Mouse (Mus musculus): ENCODE measurements around the gene Siva1. TPM values are rescaled to one million over a fixed set of nuclear protein-coding genes. Genes with fewer than 3 reads are reported as not detected.
A peak's percentile ranks its signal among the peaks of the same experiment; 100 is the strongest.

Siva1 gene
- polyA plus RNA-seq, 1 experiment from 2014 or later = 274 TPM

GRCm38 (mm10) chr12:112679027-112679996 is 34.8 kb downstream of the Siva1 start:
- Histone ChIP-seq H3K4me1 (ENCODE audit: control insufficient read depth, insufficient read depth, low read length) (peaks cover 33% of the 10 kb centered on the region), H3K9me3 (ENCODE audit: control insufficient read depth, low read depth, low read length) (no peaks in the 10 kb centered on the region), H3K27ac (ENCODE audit: low read length) (peak overlapping the region; percentile 95), H3K27me3 (ENCODE audit: control insufficient read depth, insufficient read depth, low read length) (no peaks in the 10 kb centered on the region), H3K4me2 (replicated peaks; ENCODE audit: low read depth, low read length) (peak overlapping the region; percentile 94), H3K36me3 (ENCODE audit: control insufficient read depth, insufficient read depth, low read length) (no peaks in the 10 kb centered on the region; the same call in 1 of the 2 replicates), H3K4me3 (ENCODE audit: low read depth, low read length) (peak overlapping the region; percentile 71), H3K9ac (replicated peaks; ENCODE audit: low read depth, low read length) (peak overlapping the region; percentile 52)
- peak; percentile 68 for ATAC-seq (ENCODE audit: insufficient number of reproducible peaks, insufficient read depth, low FRiP score, low read depth)
- WGBS = 4% methylated on average over 75 of the region's 87 CpGs

DNA sequence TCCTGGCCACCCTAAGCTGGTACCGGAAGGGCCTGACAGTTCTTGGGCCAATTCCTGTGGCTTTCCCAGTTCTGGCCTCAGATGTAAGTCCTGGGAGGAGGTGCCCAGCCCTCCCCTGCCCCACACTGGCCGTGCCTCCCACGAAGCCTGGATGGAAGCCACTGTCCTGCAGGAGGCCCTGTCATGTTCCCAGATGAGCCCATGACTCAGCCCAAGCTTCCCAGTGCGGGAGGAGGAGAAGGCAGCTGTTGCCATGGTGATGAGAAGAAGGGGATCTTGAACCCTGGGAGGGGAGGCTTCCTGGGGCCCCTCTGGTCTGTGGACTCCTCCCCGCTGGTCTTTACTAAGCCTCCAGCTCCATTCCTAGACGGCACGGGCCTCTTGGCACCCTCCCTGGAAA is 38.9 kb downstream of the Siva1 start:
- no peak overlapping the region for H3K9ac ChIP-seq (replicated peaks; ENCODE audit: low read depth, low read length)
- H3K27me3 ChIP-seq (ENCODE audit: control insufficient read depth, insufficient read depth, low read length) = no peaks in the 10 kb centered on the region
- H3K9me3 ChIP-seq (ENCODE audit: control insufficient read depth, low read depth, low read length) = no peaks in the 10 kb centered on the region
- no peaks in the 10 kb centered on the region; the same call in 1 of the 2 replicates for H3K36me3 ChIP-seq (ENCODE audit: control insufficient read depth, insufficient read depth, low read length)
- no peak overlapping the region for H3K4me2 ChIP-seq (replicated peaks; ENCODE audit: low read depth, low read length)
- no peak overlapping the region for H3K27ac ChIP-seq (ENCODE audit: low read length)
- no peak overlapping the region for H3K4me3 ChIP-seq (ENCODE audit: low read depth, low read length)
- H3K4me1 ChIP-seq (ENCODE audit: control insufficient read depth, insufficient read depth, low read length) = peaks cover 10% of the 10 kb centered on the region
- WGBS = 53% methylated on average over 7 of the region's 7 CpGs
- no peak for ATAC-seq (ENCODE audit: insufficient number of reproducible peaks, insufficient read depth, low FRiP score, low read depth)

- WGBS = 45% methylated on average over 15 of the region's 15 CpGs
- ATAC-seq (ENCODE audit: insufficient number of reproducible peaks, insufficient read depth, low FRiP score, low read depth) = no peak
- no peak overlapping the region for H3K9ac ChIP-seq (replicated peaks; ENCODE audit: low read depth, low read length)
These were observed 44.0 kb downstream of the Siva1 start for GRCm38 (mm10) chr12:112688458-112688857.

DNA sequence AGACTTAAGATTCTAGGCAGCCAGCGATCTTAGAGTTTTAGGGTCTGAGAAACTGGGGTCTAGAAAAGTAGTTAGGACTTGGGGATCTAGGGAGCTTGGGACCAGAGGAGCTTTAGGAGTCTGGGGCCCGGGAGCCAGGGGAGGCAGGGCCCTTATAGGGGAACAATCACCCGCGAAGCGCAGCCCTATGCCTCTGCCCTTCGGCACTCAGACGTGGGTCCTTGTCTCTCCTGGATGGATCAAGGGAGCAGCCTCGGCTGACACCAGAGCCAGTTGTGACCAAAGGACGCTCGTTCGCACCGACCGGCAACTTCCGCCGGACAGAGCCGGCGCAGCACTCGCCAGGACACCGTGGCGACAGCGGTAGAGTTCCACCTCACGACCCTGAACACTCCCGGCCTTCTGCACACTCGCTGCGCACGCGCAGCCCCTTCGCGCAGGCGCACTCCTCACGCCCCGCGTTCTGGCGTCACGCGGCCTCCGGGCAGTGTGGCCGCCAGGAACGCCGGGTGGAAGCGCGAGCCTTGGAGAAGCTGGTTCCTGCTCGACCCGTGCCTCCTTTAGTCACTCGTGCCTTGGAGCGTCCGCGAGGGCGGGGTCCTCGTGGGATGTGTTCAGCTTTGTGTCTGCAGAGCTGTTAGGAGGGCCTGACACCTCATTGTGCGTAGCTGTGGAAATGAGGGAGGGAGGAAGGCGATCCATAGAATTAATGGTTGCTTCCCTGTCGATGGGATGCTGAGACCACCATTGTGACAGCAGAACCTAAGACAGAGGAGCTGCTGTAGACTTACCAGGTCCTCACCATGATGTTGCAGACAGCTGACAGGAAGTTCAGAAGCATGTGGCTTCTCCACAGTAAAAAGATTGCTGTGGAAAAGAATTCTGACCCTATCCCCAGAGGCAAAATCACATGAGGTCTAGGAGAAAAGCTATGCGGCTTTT is 49.0 kb downstream of the Siva1 start:
- Histone ChIP-seq H3K4me3 (ENCODE audit: low read depth, low read length) (peak overlapping the region; percentile 65), H3K36me3 (ENCODE audit: control insufficient read depth, insufficient read depth, low read length) (no peaks in the 10 kb centered on the region), H3K4me2 (replicated peaks; ENCODE audit: low read depth, low read length) (peak overlapping the region; percentile 87), H3K4me1 (ENCODE audit: control insufficient read depth, insufficient read depth, low read length) (peaks cover 11% of the 10 kb centered on the region), H3K9ac (replicated peaks; ENCODE audit: low read depth, low read length) (peak overlapping the region; percentile 80), H3K27ac (ENCODE audit: low read length) (peak overlapping the region; percentile 78), H3K27me3 (ENCODE audit: control insufficient read depth, insufficient read depth, low read length) (no peaks in the 10 kb centered on the region), H3K9me3 (ENCODE audit: control insufficient read depth, low read depth, low read length) (no peaks in the 10 kb centered on the region)
- ATAC-seq (ENCODE audit: insufficient number of reproducible peaks, insufficient read depth, low FRiP score, low read depth) = peak; percentile 94
- WGBS = 3% methylated on average over 54 of the region's 54 CpGs

More at GRCm38 (mm10) chr12:112688458-112688857, 44.0 kb downstream of the Siva1 start:
- H3K27ac ChIP-seq (ENCODE audit: low read length) = no peak overlapping the region
- H3K27me3 ChIP-seq (ENCODE audit: control insufficient read depth, insufficient read depth, low read length) = no peaks in the 10 kb centered on the region
- no peak overlapping the region for H3K4me3 ChIP-seq (ENCODE audit: low read depth, low read length)
- no peak overlapping the region for H3K4me2 ChIP-seq (replicated peaks; ENCODE audit: low read depth, low read length)
- no peaks in the 10 kb centered on the region for H3K36me3 ChIP-seq (ENCODE audit: control insufficient read depth, insufficient read depth, low read length)
- H3K9me3 ChIP-seq (ENCODE audit: control insufficient read depth, low read depth, low read length) = no peaks in the 10 kb centered on the region
- peaks cover 7% of the 10 kb centered on the region for H3K4me1 ChIP-seq (ENCODE audit: control insufficient read depth, insufficient read depth, low read length)

- H3K36me3 ChIP-seq (ENCODE audit: control insufficient read depth, insufficient read depth, low read length) = no peaks in the 10 kb centered on the region
- peak overlapping the region; percentile 87 for H3K4me2 ChIP-seq (replicated peaks; ENCODE audit: low read depth, low read length)
- H3K4me1 ChIP-seq (ENCODE audit: control insufficient read depth, insufficient read depth, low read length) = peaks cover 11% of the 10 kb centered on the region
- 83% methylated on average over 10 of the region's 10 CpGs for WGBS
- no peak overlapping the region for H3K4me3 ChIP-seq (ENCODE audit: low read depth, low read length)
- no peak for ATAC-seq (ENCODE audit: insufficient number of reproducible peaks, insufficient read depth, low FRiP score, low read depth)
- no peaks in the 10 kb centered on the region for H3K27me3 ChIP-seq (ENCODE audit: control insufficient read depth, insufficient read depth, low read length)
- no peaks in the 10 kb centered on the region for H3K9me3 ChIP-seq (ENCODE audit: control insufficient read depth, low read depth, low read length)
- peak overlapping the region; percentile 80 for H3K9ac ChIP-seq (replicated peaks; ENCODE audit: low read depth, low read length)
- peak overlapping the region; percentile 78; the same call in 1 of the 2 replicates for H3K27ac ChIP-seq (ENCODE audit: low read length)
These were observed 49.6 kb downstream of the Siva1 start for GRCm38 (mm10) chr12:112694127-112694475.

DNA sequence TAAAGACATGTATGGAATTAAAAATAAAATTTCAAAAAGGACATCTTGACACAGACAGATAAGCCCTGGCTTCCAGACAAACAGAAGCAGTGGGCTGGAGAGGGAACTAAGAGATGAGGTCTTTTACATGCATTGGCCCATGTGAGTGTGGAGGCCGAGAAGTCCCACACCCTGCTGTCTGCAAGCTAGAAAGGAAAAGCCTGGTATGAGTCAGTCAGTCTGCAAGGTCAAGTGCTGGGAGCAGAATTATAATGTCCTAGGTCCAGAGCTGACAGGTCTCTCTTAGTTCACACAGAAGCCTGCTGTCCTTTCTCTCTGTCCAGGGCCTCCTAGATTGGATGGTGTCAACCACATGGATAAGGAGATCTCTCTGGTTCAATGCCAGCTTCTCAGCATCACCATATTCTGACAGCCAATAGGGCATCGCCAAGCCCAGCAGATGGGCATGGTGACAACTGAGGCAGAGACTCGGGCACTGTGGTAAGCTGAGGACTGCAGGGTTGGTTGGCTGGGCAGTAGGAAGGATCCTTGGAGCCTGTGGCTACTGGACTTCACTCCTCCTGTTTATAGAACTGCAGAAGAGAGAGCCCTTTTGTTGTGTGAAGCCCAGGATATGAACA is 52.4 kb downstream of the Siva1 start:
- H3K4me3 ChIP-seq (ENCODE audit: low read depth, low read length) = no peak overlapping the region
- 79% methylated on average over 3 of the region's 3 CpGs for WGBS
- no peak overlapping the region for H3K27ac ChIP-seq (ENCODE audit: low read length)
- no peak for ATAC-seq (ENCODE audit: insufficient number of reproducible peaks, insufficient read depth, low FRiP score, low read depth)
- no peaks in the 10 kb centered on the region for H3K9me3 ChIP-seq (ENCODE audit: control insufficient read depth, low read depth, low read length)
- no peaks in the 10 kb centered on the region for H3K36me3 ChIP-seq (ENCODE audit: control insufficient read depth, insufficient read depth, low read length)
- H3K27me3 ChIP-seq (ENCODE audit: control insufficient read depth, insufficient read depth, low read length) = no peaks in the 10 kb centered on the region
- peaks cover 21% of the 10 kb centered on the region for H3K4me1 ChIP-seq (ENCODE audit: control insufficient read depth, insufficient read depth, low read length)
- no peak overlapping the region for H3K4me2 ChIP-seq (replicated peaks; ENCODE audit: low read depth, low read length)
- H3K9ac ChIP-seq (replicated peaks; ENCODE audit: low read depth, low read length) = no peak overlapping the region

Measured in stomach, embryonic 14.5 days (tissue).